Mouse (Mus musculus) embryonic fibroblast, embryonic 13.5 days (primary cell): ENCODE results near the gene Elmo3.

Source experiments
- CTCF ChIP-seq: IDR thresholded peaks from 2 replicates; pipeline ENCODE4 v1.5.1; 2011; ENCODE audit warnings: mild to moderate bottlenecking, control low read depth, low read length, moderate library complexity, borderline replicate concordance; ENCODE audit not compliant: insufficient read depth
- POLR2A ChIP-seq: IDR thresholded peaks from 2 replicates; pipeline ENCODE4 v1.6.1; 2011; ENCODE audit warnings: low read depth, mild to moderate bottlenecking, control low read depth, low read length, moderate library complexity

GRCm38 (mm10) chr8:105293405-105293804 lies 12.0 kb upstream of the Elmo3 start:
- TF ChIP-seq POLR2A, result no peak
- no peak for TF ChIP-seq CTCF
